Mouse (Mus musculus) embryonic facial prominence, embryonic 12.5 days (tissue): ENCODE results near the gene Tmprss6. TPM values are rescaled to one million over a fixed set of nuclear protein-coding genes. Genes with fewer than 3 reads are reported as not detected.

ENCODE experiments used
- ATAC-seq: fragments of 200-750 bp; cut with Nextera tagmentation; 2 replicates; pipeline ENCODE4 v1.8.0; 2017; ENCODE audit not compliant: insufficient number of reproducible peaks, insufficient read depth, low FRiP score, low TSS enrichment
- H3K27ac ChIP-seq: fragments of 300-500 bp; sonication (generic); 2 replicates; pipeline ENCODE4 v1.5.1; 2016; ENCODE audit warnings: mild to moderate bottlenecking
- H3K27me3 ChIP-seq: fragments of 300-500 bp; sonication (generic); 2 replicates; pipeline ENCODE4 v1.6.1; 2016; ENCODE audit warnings: mild to moderate bottlenecking, moderate library complexity
- H3K36me3 ChIP-seq: fragments of 300-500 bp; sonication (generic); 2 replicates; pipeline ENCODE4 v1.6.1; 2016; ENCODE audit warnings: mild to moderate bottlenecking
- H3K4me1 ChIP-seq: fragments of 300-500 bp; sonication (generic); 2 replicates; pipeline ENCODE4 v1.6.1; 2016
- H3K4me2 ChIP-seq: fragments of 300-500 bp; sonication (generic); replicated peaks from 2 replicates; pipeline ENCODE4 v1.6.1; 2016; ENCODE audit warnings: mild to moderate bottlenecking, moderate library complexity
- H3K4me3 ChIP-seq: fragments of 300-500 bp; sonication (generic); 2 replicates; pipeline ENCODE4 v1.5.1; 2016; ENCODE audit warnings: mild to moderate bottlenecking
- H3K9ac ChIP-seq: fragments of 300-500 bp; sonication (generic); 2 replicates; pipeline ENCODE4 v1.6.1; 2016; ENCODE audit warnings: mild to moderate bottlenecking, moderate library complexity
- H3K9me3 ChIP-seq: fragments of 300-500 bp; sonication (generic); 2 replicates; pipeline ENCODE4 v1.6.1; 2016; ENCODE audit warnings: mild to moderate bottlenecking, moderate library complexity
- WGBS: fragments of 180-500 bp; shearing (Covaris S2); methylation state at CpG from one replicate; pipeline ENCODE4 v1.1.7; 2016; 5-methylcytosine and 5-hydroxymethylcytosine counted together
- polyA plus RNA-seq: library from polyadenylated mRNA; unstranded; fragments of >200 nt; fragmentation: Nextera tagmentation; extraction: Ambion mirVana; gene quantifications from 2 replicates; pipeline ENCODE4 v1.2.1, GENCODE M21; 2016

The Tmprss6 gene
- polyA plus RNA-seq, 1 experiment from 2014 or later, result 1.4 TPM

DNA sequence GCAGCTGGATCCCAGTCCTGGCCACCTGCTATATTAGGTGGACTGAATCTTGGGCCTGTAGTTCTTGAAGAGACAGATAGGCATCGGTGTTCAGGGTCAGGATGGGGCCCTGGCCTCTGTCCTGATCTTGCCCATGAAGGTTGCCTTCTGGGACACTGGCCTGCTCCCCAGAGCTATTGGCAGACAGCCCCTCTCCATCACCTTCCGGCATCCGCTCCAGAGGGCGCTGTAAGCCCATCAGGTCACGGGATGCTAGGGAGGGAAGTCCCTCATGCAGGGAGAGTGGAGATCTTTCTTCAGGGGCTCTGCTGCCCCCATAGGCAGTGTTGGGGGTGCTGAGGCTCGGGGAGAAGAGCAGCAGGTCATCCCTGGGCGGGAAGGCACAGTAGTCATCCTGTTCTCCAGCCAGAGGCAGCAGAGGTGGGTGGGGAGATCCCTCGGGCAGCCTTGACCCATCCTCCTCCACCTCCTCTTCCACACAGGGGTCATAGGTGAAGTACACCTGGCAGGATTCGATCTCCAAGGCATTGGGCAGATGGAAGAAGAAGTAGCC is 13.1 kb upstream of the Tmprss6 start:
- 52% methylated on average over 9 of the region's 9 CpGs for WGBS
- ATAC-seq, result no peak
- no peaks in the 10 kb centered on the region for H3K4me1 ChIP-seq

GRCm38 (mm10) chr15:78480991-78481390 is 12.6 kb upstream of the Tmprss6 start:
- Histone ChIP-seq H3K4me2 (no peak overlapping the region), H3K9me3 (no peaks in the 10 kb centered on the region), H3K9ac (no peak overlapping the region), H3K27me3 (peaks cover 4% of the 10 kb centered on the region; the same call in 1 of the 2 replicates), H3K27ac (no peak overlapping the region), H3K4me1 (no peaks in the 10 kb centered on the region), H3K4me3 (no peak overlapping the region), H3K36me3 (no peaks in the 10 kb centered on the region)
- WGBS, result 61% methylated on average over 2 of the region's 2 CpGs
- no peak for ATAC-seq

More for the DNA sequence above, 13.1 kb upstream of the Tmprss6 start:
- H3K9me3 ChIP-seq, result no peaks in the 10 kb centered on the region
- H3K9ac ChIP-seq, result no peak overlapping the region
- H3K27ac ChIP-seq, result no peak overlapping the region
- no peak overlapping the region for H3K4me3 ChIP-seq
- H3K36me3 ChIP-seq, result no peaks in the 10 kb centered on the region
- H3K27me3 ChIP-seq, result no peaks in the 10 kb centered on the region; the same call in 1 of the 2 replicates
- H3K4me2 ChIP-seq, result no peak overlapping the region

- no peaks in the 10 kb centered on the region for H3K9me3 ChIP-seq
- no peak for ATAC-seq
Measured at GRCm38 (mm10) chr15:78480111-78480510, 11.7 kb upstream of the Tmprss6 start.

GRCm38 (mm10) chr15:78479470-78479869 is 11.0 kb upstream of the Tmprss6 start:
- H3K4me3 ChIP-seq, result no peak overlapping the region
- H3K4me1 ChIP-seq, result no peaks in the 10 kb centered on the region
- no peaks in the 10 kb centered on the region for H3K9me3 ChIP-seq
- peaks cover 4% of the 10 kb centered on the region; the same call in 1 of the 2 replicates for H3K27me3 ChIP-seq
- no peak overlapping the region for H3K9ac ChIP-seq
- WGBS, result 75% methylated on average over 5 of the region's 5 CpGs
- H3K36me3 ChIP-seq, result no peaks in the 10 kb centered on the region
- H3K4me2 ChIP-seq, result no peak overlapping the region
- ATAC-seq, result no peak
- H3K27ac ChIP-seq, result no peak overlapping the region

More at GRCm38 (mm10) chr15:78480111-78480510, 11.7 kb upstream of the Tmprss6 start:
- no peaks in the 10 kb centered on the region for H3K36me3 ChIP-seq
- H3K27ac ChIP-seq, result no peak overlapping the region
- peaks cover 4% of the 10 kb centered on the region; the same call in 1 of the 2 replicates for H3K27me3 ChIP-seq
- 71% methylated on average over 7 of the region's 7 CpGs for WGBS
- no peak overlapping the region for H3K4me3 ChIP-seq
- H3K4me2 ChIP-seq, result no peak overlapping the region
- H3K9ac ChIP-seq, result no peak overlapping the region
- H3K4me1 ChIP-seq, result no peaks in the 10 kb centered on the region

- H3K4me3 ChIP-seq, result no peak overlapping the region
- no peaks in the 10 kb centered on the region for H3K36me3 ChIP-seq
- no peaks in the 10 kb centered on the region for H3K4me1 ChIP-seq
- H3K9ac ChIP-seq, result no peak overlapping the region
- H3K4me2 ChIP-seq, result no peak overlapping the region
- ATAC-seq, result no peak
- no peaks in the 10 kb centered on the region for H3K9me3 ChIP-seq
- H3K27ac ChIP-seq, result no peak overlapping the region
- peaks cover 4% of the 10 kb centered on the region; the same call in 1 of the 2 replicates for H3K27me3 ChIP-seq
- WGBS, result 83% methylated on average over 4 of the region's 4 CpGs
Measured at GRCm38 (mm10) chr15:78478073-78478472, 9.6 kb upstream of the Tmprss6 start.

GRCm38 (mm10) chr15:78476878-78477277 is 8.4 kb upstream of the Tmprss6 start:
- Histone ChIP-seq H3K4me3 (no peak overlapping the region), H3K36me3 (no peaks in the 10 kb centered on the region), H3K4me1 (no peaks in the 10 kb centered on the region), H3K4me2 (no peak overlapping the region), H3K27ac (no peak overlapping the region), H3K9ac (no peak overlapping the region), H3K27me3 (peaks cover 4% of the 10 kb centered on the region; the same call in 1 of the 2 replicates), H3K9me3 (no peaks in the 10 kb centered on the region)
- ATAC-seq, result no peak
- WGBS, result 74% methylated on average over 1 of the region's 1 CpGs

DNA sequence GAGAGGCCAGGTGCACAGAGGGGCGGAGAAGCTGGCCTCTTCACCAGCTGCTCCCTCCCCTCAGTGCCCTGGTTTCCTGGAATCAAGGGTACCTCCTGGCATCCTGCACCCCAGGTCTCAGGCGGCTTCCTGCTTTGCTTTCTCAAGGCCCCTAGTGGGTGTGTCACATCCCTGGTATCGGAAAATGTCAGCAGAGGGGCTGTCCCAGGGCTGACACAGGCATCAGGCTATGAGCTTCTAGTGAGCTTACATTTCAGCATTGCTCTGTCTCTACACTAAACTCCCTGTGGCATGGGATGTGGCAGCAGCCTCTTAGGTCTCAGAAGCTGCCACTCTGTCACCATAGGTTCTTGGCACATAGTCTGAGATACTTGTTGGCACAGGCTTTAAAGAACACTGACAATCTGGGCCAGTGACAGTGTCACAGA is 7.2 kb upstream of the Tmprss6 start:
- no peak for ATAC-seq
- 65% methylated on average over 3 of the region's 3 CpGs for whole genome bisulfite sequencing

DNA sequence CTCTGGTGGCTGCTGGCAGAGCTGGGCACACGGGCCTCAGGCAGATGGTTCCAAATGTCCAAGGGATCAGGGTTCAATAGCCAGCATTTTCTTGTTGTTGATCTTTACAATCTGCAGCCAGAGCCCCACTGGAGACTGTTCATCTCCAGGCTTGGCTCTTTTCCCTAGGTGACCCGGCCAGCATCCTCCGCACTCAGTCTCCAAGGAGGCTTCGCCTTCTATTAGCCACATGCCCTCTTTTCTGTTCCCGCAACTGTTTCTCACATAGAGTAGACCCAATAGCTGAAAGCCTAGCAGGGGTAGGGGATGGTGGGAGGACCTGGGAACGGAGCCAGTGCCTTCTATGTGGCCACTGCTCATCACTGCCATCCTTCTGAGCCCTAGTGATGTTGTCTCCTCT is 5.0 kb upstream of the Tmprss6 start:
- no peaks in the 10 kb centered on the region for H3K9me3 ChIP-seq
- ATAC-seq, result no peak
- 0 out of 2 replicates have a peak, but pooled peaks cover 2% of the 10 kb centered on the region for H3K4me1 ChIP-seq
- no peak overlapping the region for H3K9ac ChIP-seq
- H3K36me3 ChIP-seq, result no peaks in the 10 kb centered on the region
- 78% methylated on average over 6 of the region's 6 CpGs for WGBS
- H3K4me3 ChIP-seq, result no peak overlapping the region
- no peak overlapping the region for H3K4me2 ChIP-seq
- H3K27me3 ChIP-seq, result 0 out of 2 replicates have a peak, but pooled peaks cover 4% of the 10 kb centered on the region
- H3K27ac ChIP-seq, result no peak overlapping the region

More for the DNA sequence above, 7.2 kb upstream of the Tmprss6 start:
- no peak overlapping the region for H3K4me2 ChIP-seq
- H3K27me3 ChIP-seq, result 0 out of 2 replicates have a peak, but pooled peaks cover 4% of the 10 kb centered on the region
- H3K4me1 ChIP-seq, result 0 out of 2 replicates have a peak, but pooled peaks cover 2% of the 10 kb centered on the region
- H3K9ac ChIP-seq, result no peak overlapping the region
- no peaks in the 10 kb centered on the region for H3K9me3 ChIP-seq
- H3K27ac ChIP-seq, result no peak overlapping the region
- no peak overlapping the region for H3K4me3 ChIP-seq
- H3K36me3 ChIP-seq, result no peaks in the 10 kb centered on the region

- H3K4me2 ChIP-seq, result no peak overlapping the region
- H3K9ac ChIP-seq, result no peak overlapping the region
- H3K4me1 ChIP-seq, result 0 out of 2 replicates have a peak, but pooled peaks cover 2% of the 10 kb centered on the region
- 47% methylated on average over 7 of the region's 7 CpGs for WGBS
- no peak overlapping the region for H3K27ac ChIP-seq
- H3K36me3 ChIP-seq, result no peaks in the 10 kb centered on the region
- no peak for ATAC-seq
- H3K4me3 ChIP-seq, result no peak overlapping the region
- 0 out of 2 replicates have a peak, but pooled peaks cover 4% of the 10 kb centered on the region for H3K27me3 ChIP-seq
- no peaks in the 10 kb centered on the region for H3K9me3 ChIP-seq
Measured at GRCm38 (mm10) chr15:78471902-78472301, 3.5 kb upstream of the Tmprss6 start.

DNA sequence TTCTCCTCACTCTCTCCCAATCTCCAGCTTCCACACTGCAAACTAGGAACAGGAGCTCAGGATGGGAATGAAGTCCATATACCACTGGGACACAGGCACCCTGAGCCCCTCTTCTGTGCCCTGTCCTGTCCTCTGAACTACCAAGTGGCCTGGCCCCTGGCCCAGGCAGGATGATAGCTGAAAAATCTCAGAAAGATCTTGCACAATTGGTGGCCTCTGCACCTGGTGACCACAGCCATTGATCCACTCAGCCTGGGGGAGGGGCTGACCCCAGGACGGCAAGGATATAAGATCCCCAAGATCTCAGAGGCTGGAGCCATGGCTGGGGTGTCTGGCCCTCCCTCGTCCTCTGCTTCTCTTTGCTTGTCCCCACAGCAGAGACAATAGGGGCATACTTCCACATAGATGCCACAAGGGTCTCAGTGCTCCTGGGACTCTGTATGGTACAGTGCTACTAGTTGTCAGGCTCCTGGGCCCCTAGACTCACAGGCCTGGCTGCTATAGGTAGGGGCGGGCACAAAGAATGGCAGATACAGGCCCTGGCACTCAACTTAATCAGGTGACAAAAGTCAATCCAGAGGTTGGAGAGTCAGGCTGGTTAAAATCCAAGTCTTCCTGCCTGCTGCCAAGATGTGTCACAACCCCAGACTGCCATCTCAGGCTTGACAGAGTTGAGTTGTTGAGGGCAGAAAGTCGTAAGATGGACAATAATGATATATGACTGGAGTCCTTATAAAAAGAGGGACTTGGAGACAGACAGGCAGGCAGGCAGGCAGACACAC is 2.3 kb upstream of the Tmprss6 start:
- Histone ChIP-seq H3K27me3 (no peaks in the 10 kb centered on the region), H3K36me3 (no peaks in the 10 kb centered on the region), H3K9ac (no peak overlapping the region), H3K4me3 (no peak overlapping the region), H3K4me2 (no peak overlapping the region), H3K9me3 (no peaks in the 10 kb centered on the region), H3K27ac (no peak overlapping the region), H3K4me1 (0 out of 2 replicates have a peak, but pooled peaks cover 2% of the 10 kb centered on the region)
- ATAC-seq, result no peak
- WGBS, result 70% methylated on average over 4 of the region's 4 CpGs

GRCm38 (mm10) chr15:78467570-78467969 is 864 bp downstream of the Tmprss6 start:
- 91% methylated on average over 7 of the region's 7 CpGs for WGBS
- no peak for ATAC-seq
- Histone ChIP-seq H3K4me1 (0 out of 2 replicates have a peak, but pooled peaks cover 2% of the 10 kb centered on the region), H3K27me3 (no peaks in the 10 kb centered on the region), H3K9me3 (no peaks in the 10 kb centered on the region), H3K27ac (no peak overlapping the region), H3K4me2 (no peak overlapping the region), H3K36me3 (no peaks in the 10 kb centered on the region), H3K4me3 (no peak overlapping the region), H3K9ac (no peak overlapping the region)

GRCm38 (mm10) chr15:78466809-78467208 is 1.6 kb downstream of the Tmprss6 start:
- H3K4me2 ChIP-seq, result no peak overlapping the region

More at GRCm38 (mm10) chr15:78466809-78467208, 1.6 kb downstream of the Tmprss6 start:
- Histone ChIP-seq H3K4me1 (0 out of 2 replicates have a peak, but pooled peaks cover 2% of the 10 kb centered on the region), H3K36me3 (no peaks in the 10 kb centered on the region), H3K9ac (no peak overlapping the region), H3K4me3 (no peak overlapping the region), H3K27me3 (no peaks in the 10 kb centered on the region), H3K27ac (no peak overlapping the region), H3K9me3 (no peaks in the 10 kb centered on the region)
- WGBS, result 38% methylated on average over 6 of the region's 6 CpGs
- no peak for ATAC-seq
